ENCODE assay signal across 23 mouse cellular contexts in the genomic region with DNA sequence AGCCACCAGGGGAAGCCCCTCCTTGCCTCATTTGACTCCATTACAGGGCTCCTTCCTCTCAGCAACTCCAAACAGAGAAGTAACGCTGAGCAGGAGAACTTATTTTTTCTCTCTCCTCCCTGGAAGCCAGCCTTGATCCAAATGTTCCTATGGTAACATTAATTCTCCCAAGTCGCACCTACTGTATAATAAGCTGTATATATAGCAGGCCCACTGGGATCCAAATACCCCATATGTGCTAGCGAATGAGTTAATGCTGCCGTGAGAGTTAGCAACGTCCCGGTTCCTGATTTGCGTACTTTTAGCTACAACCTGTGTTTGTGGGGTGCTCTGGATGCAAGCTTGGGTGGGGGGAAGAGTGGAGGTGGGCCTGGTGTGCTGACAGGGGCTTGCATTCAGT.
DNase-seq lines count a peak whose midpoint lies in the region; ATAC-seq lines count a peak whose summit lies in the region.
"Had no signal": no experiment of that assay in that cellular context is flagged by ENCODE, and none has a peak within 500 bp of the region (broad histone marks: within the 10 kb centered on the region; RNA-seq: fewer than 3 reads in every experiment).

No protein-coding gene starts in this region.

- H3K27ac ChIP-seq in forebrain, embryonic 16.5 days (ENCODE audit: low read length): no peak overlapping the region
- H3K27ac ChIP-seq in forebrain, embryonic 15.5 days (replicated peaks): no peak overlapping the region; the same call in 1 of the 2 replicates
- H3K27ac ChIP-seq: embryonic facial prominence, embryonic 15.5 days; gastrocnemius, adult 2 months; hindbrain, embryonic 15.5 days; intestine, embryonic 15.5 days; limb, embryonic 15.5 days; liver, embryonic 14.5 days; midbrain, embryonic 12.5 days; neural tube, embryonic 15.5 days had no signal

- no peaks in the 10 kb centered on the region for H3K4me1 ChIP-seq in forebrain, embryonic 16.5 days (replicated peaks; ENCODE audit: control insufficient read depth, insufficient read depth, low read length)
- 0 out of 2 replicates have a peak, but pooled peaks cover 4% of the 10 kb centered on the region for H3K4me1 ChIP-seq in forebrain, embryonic 15.5 days
- H3K4me1 ChIP-seq: embryonic facial prominence, embryonic 15.5 days had no signal

- intact Hi-C loops in left cerebral cortex, postnatal 14 days (cut with DNase I): no loop called here

- ATAC-seq in forebrain, embryonic 16.5 days: peak; percentile 57
- ATAC-seq in forebrain, embryonic 15.5 days (replicated peaks): no peak
- no peak for ATAC-seq in erythroblast, adult 5-6 weeks (replicated peaks; ENCODE audit: low FRiP score, poor library complexity, severe bottlenecking)
- ATAC-seq: intestine, embryonic 15.5 days had no signal

- no peaks in the 10 kb centered on the region for H3K27me3 ChIP-seq in forebrain, embryonic 16.5 days (replicated peaks; ENCODE audit: control insufficient read depth, insufficient read depth, low read length)
- no peaks in the 10 kb centered on the region for H3K27me3 ChIP-seq in forebrain, embryonic 15.5 days
- H3K27me3 ChIP-seq: embryonic facial prominence, embryonic 15.5 days; hindbrain, embryonic 15.5 days; intestine, embryonic 15.5 days; limb, embryonic 15.5 days; midbrain, embryonic 12.5 days; neural tube, embryonic 15.5 days had no signal

- H3K4me2 ChIP-seq in forebrain, embryonic 16.5 days (ENCODE audit: low read length): no peak overlapping the region
- no peak overlapping the region for H3K4me2 ChIP-seq in forebrain, embryonic 15.5 days (replicated peaks)
- H3K4me2 ChIP-seq: embryonic facial prominence, embryonic 15.5 days; heart, embryonic 11.5 days; hindbrain, embryonic 15.5 days; intestine, embryonic 15.5 days; limb, embryonic 15.5 days; lung, embryonic 14.5 days; midbrain, embryonic 12.5 days; neural tube, embryonic 15.5 days had no signal

- H3K9ac ChIP-seq in forebrain, embryonic 16.5 days (replicated peaks; ENCODE audit: low read depth, low read length): no peak overlapping the region
- H3K9ac ChIP-seq in forebrain, embryonic 15.5 days (replicated peaks): no peak overlapping the region
- H3K9ac ChIP-seq: embryonic facial prominence, embryonic 15.5 days; hindbrain, embryonic 15.5 days; intestine, embryonic 15.5 days; limb, embryonic 15.5 days; liver, embryonic 14.5 days; lung, embryonic 14.5 days; midbrain, embryonic 12.5 days; neural tube, embryonic 15.5 days had no signal

- DNase-seq in left cerebral cortex, postnatal 14 days (ENCODE audit: low spot score in 2 of 2): peak; percentile 50 to 81
- no peak for DNase-seq in left cerebral cortex, adult 18-20 months (ENCODE audit: low spot score in 2 of 2)
- DNase-seq in frontal cortex, adult 2 months (ENCODE audit: extremely low spot score in 1 of 2, low spot score in 1 of 2): peak; percentile 38 to 67
- peak; percentile 71 for DNase-seq in telencephalon, adult 2 months (ENCODE audit: low read depth, low spot score)
- DNase-seq: adrenal gland, postnatal 10 days; cerebellum, adult 9-10 months; gastrocnemius, adult 2 months; kidney, adult 9 months; kidney, postnatal 25 days; lung, embryonic 14.5 days; thymus, adult 2 months; thymus, postnatal 4 days had no signal

- WGBS in forebrain, embryonic 16.5 days: 74% methylated on average over 7 of the region's 7 CpGs
- 78% methylated on average over 7 of the region's 7 CpGs for WGBS in forebrain, embryonic 15.5 days

- H3K9me3 ChIP-seq in forebrain, embryonic 16.5 days (ENCODE audit: control insufficient read depth, low read length): no peaks in the 10 kb centered on the region
- no peaks in the 10 kb centered on the region for H3K9me3 ChIP-seq in forebrain, embryonic 15.5 days
- H3K9me3 ChIP-seq: embryonic facial prominence, embryonic 15.5 days; hindbrain, embryonic 15.5 days; intestine, embryonic 15.5 days; limb, embryonic 15.5 days; neural tube, embryonic 15.5 days had no signal

- no peak overlapping the region for H3K4me3 ChIP-seq in forebrain, embryonic 16.5 days (replicated peaks; ENCODE audit: low read length)
- no peak overlapping the region for H3K4me3 ChIP-seq in forebrain, embryonic 15.5 days
- H3K4me3 ChIP-seq: embryonic facial prominence, embryonic 15.5 days; gastrocnemius, adult 2 months; hindbrain, embryonic 15.5 days; intestine, embryonic 15.5 days; limb, embryonic 15.5 days; midbrain, embryonic 12.5 days; neural tube, embryonic 15.5 days had no signal

- H3K36me3 ChIP-seq in forebrain, embryonic 16.5 days (ENCODE audit: control insufficient read depth, insufficient read depth): no peaks in the 10 kb centered on the region
- no peaks in the 10 kb centered on the region for H3K36me3 ChIP-seq in forebrain, embryonic 15.5 days
- H3K36me3 ChIP-seq: embryonic facial prominence, embryonic 15.5 days; hindbrain, embryonic 15.5 days; intestine, embryonic 15.5 days; limb, embryonic 15.5 days; midbrain, embryonic 12.5 days; neural tube, embryonic 15.5 days had no signal

Comparison
In these comparisons a context has a peak if more than half of its experiments do, and no peak if none do; other contexts are left out.
1. DNase-seq: peak in left cerebral cortex, postnatal 14 days (2 of 2), frontal cortex, adult 2 months (2 of 2) and telencephalon, adult 2 months (single experiment); none in left cerebral cortex, adult 18-20 months (0 of 2).